Mouse (Mus musculus) 416B (cell line): ENCODE results near the gene 4933400A11Rik.

Experiments
- DNase-seq: peaks from one replicate; pipeline ENCODE4 v3.0.0; 2011; ENCODE audit warnings: low read depth

The 4933400A11Rik gene

GRCm38 (mm10) chrX:169779535-169779934, at the start of gene 4933400A11Rik:
TSS of gene 4933400A11Rik (minus strand) at chrX:169779635.
- DNase-seq: no peak

- no peak for DNase-seq
Observed at GRCm38 (mm10) chrX:169828136-169828535, 48.7 kb upstream of the 4933400A11Rik start.

- DNase-seq: no peak
Observed at GRCm38 (mm10) chrX:169827720-169828119, 48.3 kb upstream of the 4933400A11Rik start.

GRCm38 (mm10) chrX:169826947-169827346, 47.5 kb upstream of the 4933400A11Rik start:
- no peak for DNase-seq

- no peak for DNase-seq
Observed at GRCm38 (mm10) chrX:169813673-169814072, 34.2 kb upstream of the 4933400A11Rik start.

- no peak for DNase-seq
Observed at GRCm38 (mm10) chrX:169811783-169812182, 32.3 kb upstream of the 4933400A11Rik start.

GRCm38 (mm10) chrX:169811318-169811717, 31.9 kb upstream of the 4933400A11Rik start:
- no peak for DNase-seq

GRCm38 (mm10) chrX:169807744-169808143, 28.3 kb upstream of the 4933400A11Rik start:
- DNase-seq: no peak

- DNase-seq: no peak
Observed at GRCm38 (mm10) chrX:169805791-169806190, 26.4 kb upstream of the 4933400A11Rik start.

GRCm38 (mm10) chrX:169800238-169800637, 20.8 kb upstream of the 4933400A11Rik start:
- DNase-seq: no peak

- DNase-seq: peak; percentile 1
Observed at GRCm38 (mm10) chrX:169798987-169799680, 19.7 kb upstream of the 4933400A11Rik start.

- DNase-seq: peak; percentile 3
Observed at GRCm38 (mm10) chrX:169797148-169797547, 17.7 kb upstream of the 4933400A11Rik start.

- peak; percentile 83 for DNase-seq
Observed at GRCm38 (mm10) chrX:169794831-169795311, 15.4 kb upstream of the 4933400A11Rik start.

GRCm38 (mm10) chrX:169794421-169794820, 15.0 kb upstream of the 4933400A11Rik start:
- no peak for DNase-seq

GRCm38 (mm10) chrX:169792879-169793278, 13.4 kb upstream of the 4933400A11Rik start:
- DNase-seq: no peak

GRCm38 (mm10) chrX:169789702-169790101, 10.3 kb upstream of the 4933400A11Rik start:
- DNase-seq: no peak

- no peak for DNase-seq
Observed at GRCm38 (mm10) chrX:169758001-169758400, 21.4 kb downstream of the 4933400A11Rik start.

- DNase-seq: no peak
Observed at GRCm38 (mm10) chrX:169735387-169735969, 44.0 kb downstream of the 4933400A11Rik start.
